Mouse (Mus musculus) neural tube, embryonic 14.5 days (tissue): ENCODE results near the gene Pigf. TPM values are rescaled to one million over a fixed set of nuclear protein-coding genes. Genes with fewer than 3 reads are reported as not detected.
A peak's percentile ranks its signal among the peaks of the same experiment; 100 is the strongest.

ENCODE experiments used
- ATAC-seq: fragments of 200-750 bp; cut with Nextera tagmentation; 2 replicates; pipeline ENCODE4 v1.8.0; 2017; ENCODE audit warnings: low read depth, mild to moderate bottlenecking, moderate TSS enrichment, moderate library complexity
- H3K27ac ChIP-seq: fragments of 300-500 bp; sonication (generic); 2 replicates; pipeline ENCODE4 v1.5.1; 2014; ENCODE audit warnings: low read depth, mild to moderate bottlenecking, control low read depth, low read length, moderate library complexity, mixed read lengths
- H3K27me3 ChIP-seq: fragments of 300-500 bp; sonication (generic); 2 replicates; pipeline ENCODE4 v1.6.1; 2014; ENCODE audit warnings: low read length; ENCODE audit not compliant: control insufficient read depth, insufficient read depth
- H3K36me3 ChIP-seq: fragments of 300-500 bp; sonication (generic); 2 replicates; pipeline ENCODE4 v1.6.1; 2014; ENCODE audit warnings: low read length, mixed read lengths; ENCODE audit not compliant: control insufficient read depth, insufficient read depth
- H3K4me1 ChIP-seq: fragments of 300-500 bp; sonication (generic); 2 replicates; pipeline ENCODE4 v1.6.1; 2014; ENCODE audit warnings: low read length; ENCODE audit not compliant: control insufficient read depth, insufficient read depth
- H3K4me2 ChIP-seq: fragments of 300-500 bp; sonication (generic); 2 replicates; pipeline ENCODE4 v1.6.1; 2014; ENCODE audit warnings: mild to moderate bottlenecking, low read depth, low read length, control low read depth
- H3K4me3 ChIP-seq: fragments of 300-500 bp; sonication (generic); 2 replicates; pipeline ENCODE4 v1.5.1; 2014; ENCODE audit warnings: low read depth, low read length, control low read depth, mixed read lengths
- H3K9ac ChIP-seq: fragments of 300-500 bp; sonication (generic); replicated peaks from 2 replicates; pipeline ENCODE4 v1.6.1; 2014; ENCODE audit warnings: low read depth, mild to moderate bottlenecking, control low read depth, low read length, mixed read lengths
- H3K9me3 ChIP-seq: fragments of 300-500 bp; sonication (generic); 2 replicates; pipeline ENCODE4 v1.6.1; 2016; ENCODE audit warnings: low read length; ENCODE audit not compliant: control insufficient read depth
- WGBS: fragments of 180-500 bp; shearing (Covaris S2); extraction: QIAGEN DNeasy Blood & Tissue Kit; methylation state at CpG from one replicate; pipeline ENCODE4 v1.1.7; 2014; 5-methylcytosine and 5-hydroxymethylcytosine counted together
- polyA plus RNA-seq: library from polyadenylated mRNA; unstranded; fragments of >200 nt; fragmentation: Nextera tagmentation; extraction: Ambion mirVana; gene quantifications from 2 replicates; pipeline ENCODE4 v1.2.1, GENCODE M21; 2014

Pigf gene
- polyA plus RNA-seq, 1 experiment from 2014 or later, result 38.7 TPM

DNA sequence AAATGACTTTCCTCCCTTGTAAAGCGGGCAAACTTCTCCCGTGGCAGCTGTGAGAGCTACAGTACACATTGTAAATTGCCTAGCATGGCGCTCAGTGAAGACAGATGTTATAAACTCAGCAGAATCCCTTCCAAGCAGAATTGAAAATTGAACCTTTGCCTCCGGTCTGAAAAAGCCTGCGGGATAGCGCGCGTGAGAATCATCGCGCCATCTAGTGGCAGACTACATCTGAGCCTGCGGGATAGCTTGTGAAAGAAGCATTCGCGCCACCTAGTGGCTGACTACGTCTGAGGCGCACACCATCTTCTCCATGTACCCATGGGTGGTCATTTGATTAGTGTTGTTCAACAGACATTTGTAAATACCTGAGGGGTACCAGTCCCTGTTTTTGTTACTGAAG, 19.2 kb upstream of the Pigf start:
- Histone ChIP-seq H3K9me3 (no peaks in the 10 kb centered on the region), H3K27me3 (no peaks in the 10 kb centered on the region), H3K27ac (no peak overlapping the region), H3K36me3 (no peaks in the 10 kb centered on the region), H3K9ac (no peak overlapping the region), H3K4me3 (no peak overlapping the region), H3K4me2 (no peak overlapping the region), H3K4me1 (no peaks in the 10 kb centered on the region)
- ATAC-seq, result peak; percentile 89
- WGBS, result 2% methylated on average over 15 of the region's 15 CpGs

DNA sequence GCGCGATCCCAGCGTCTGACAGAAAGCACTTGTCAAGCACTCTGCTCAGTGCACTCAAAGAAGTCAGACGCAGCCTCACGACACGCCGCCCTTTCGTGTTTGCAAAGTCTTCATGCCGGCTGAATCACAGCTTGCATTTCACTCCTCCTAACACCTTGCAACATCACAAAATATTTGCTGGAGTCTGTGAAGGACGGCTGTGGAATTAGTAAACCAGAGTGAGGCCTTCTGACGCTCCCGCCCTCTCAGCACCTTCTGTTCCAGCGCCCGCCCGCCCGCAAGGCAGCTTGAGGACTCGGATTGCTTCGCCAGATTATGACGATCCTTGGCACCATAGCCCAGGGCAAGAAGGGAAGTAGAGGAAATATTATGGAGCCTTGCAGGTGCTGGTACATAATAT, 16.5 kb upstream of the Pigf start:
- H3K9me3 ChIP-seq, result no peaks in the 10 kb centered on the region
- H3K36me3 ChIP-seq, result no peaks in the 10 kb centered on the region; the same call in none of the 2 replicates
- no peaks in the 10 kb centered on the region for H3K27me3 ChIP-seq
- no peak for ATAC-seq
- WGBS, result 73% methylated on average over 19 of the region's 19 CpGs
- H3K4me1 ChIP-seq, result no peaks in the 10 kb centered on the region
- H3K27ac ChIP-seq, result no peak overlapping the region
- no peak overlapping the region for H3K9ac ChIP-seq
- H3K4me3 ChIP-seq, result no peak overlapping the region
- no peak overlapping the region for H3K4me2 ChIP-seq

DNA sequence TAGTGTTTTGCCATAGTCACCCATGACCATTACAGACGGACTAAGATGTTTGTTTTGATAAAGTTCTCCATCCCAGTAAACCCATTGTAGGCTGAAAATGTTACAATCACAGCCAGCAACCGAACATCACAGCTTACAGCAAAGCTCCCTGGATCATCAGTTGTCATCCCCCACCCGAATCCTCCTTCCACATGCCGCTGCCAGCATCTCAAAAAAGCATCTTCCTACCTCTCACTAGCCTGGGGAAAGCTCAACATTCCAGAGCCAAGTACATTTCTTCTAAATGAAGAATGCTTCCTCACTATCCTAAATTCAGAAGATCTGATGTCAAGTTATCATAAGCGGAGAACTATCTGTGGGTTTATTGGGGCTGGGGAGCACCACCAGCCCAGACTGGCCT, 13.3 kb upstream of the Pigf start:
- H3K4me2 ChIP-seq, result no peak overlapping the region
- WGBS, result 88% methylated on average over 5 of the region's 5 CpGs
- H3K9ac ChIP-seq, result no peak overlapping the region
- H3K4me3 ChIP-seq, result no peak overlapping the region
- peaks cover 7% of the 10 kb centered on the region for H3K36me3 ChIP-seq
- no peaks in the 10 kb centered on the region for H3K4me1 ChIP-seq
- H3K9me3 ChIP-seq, result no peaks in the 10 kb centered on the region
- H3K27me3 ChIP-seq, result no peaks in the 10 kb centered on the region
- H3K27ac ChIP-seq, result no peak overlapping the region
- ATAC-seq, result no peak

DNA sequence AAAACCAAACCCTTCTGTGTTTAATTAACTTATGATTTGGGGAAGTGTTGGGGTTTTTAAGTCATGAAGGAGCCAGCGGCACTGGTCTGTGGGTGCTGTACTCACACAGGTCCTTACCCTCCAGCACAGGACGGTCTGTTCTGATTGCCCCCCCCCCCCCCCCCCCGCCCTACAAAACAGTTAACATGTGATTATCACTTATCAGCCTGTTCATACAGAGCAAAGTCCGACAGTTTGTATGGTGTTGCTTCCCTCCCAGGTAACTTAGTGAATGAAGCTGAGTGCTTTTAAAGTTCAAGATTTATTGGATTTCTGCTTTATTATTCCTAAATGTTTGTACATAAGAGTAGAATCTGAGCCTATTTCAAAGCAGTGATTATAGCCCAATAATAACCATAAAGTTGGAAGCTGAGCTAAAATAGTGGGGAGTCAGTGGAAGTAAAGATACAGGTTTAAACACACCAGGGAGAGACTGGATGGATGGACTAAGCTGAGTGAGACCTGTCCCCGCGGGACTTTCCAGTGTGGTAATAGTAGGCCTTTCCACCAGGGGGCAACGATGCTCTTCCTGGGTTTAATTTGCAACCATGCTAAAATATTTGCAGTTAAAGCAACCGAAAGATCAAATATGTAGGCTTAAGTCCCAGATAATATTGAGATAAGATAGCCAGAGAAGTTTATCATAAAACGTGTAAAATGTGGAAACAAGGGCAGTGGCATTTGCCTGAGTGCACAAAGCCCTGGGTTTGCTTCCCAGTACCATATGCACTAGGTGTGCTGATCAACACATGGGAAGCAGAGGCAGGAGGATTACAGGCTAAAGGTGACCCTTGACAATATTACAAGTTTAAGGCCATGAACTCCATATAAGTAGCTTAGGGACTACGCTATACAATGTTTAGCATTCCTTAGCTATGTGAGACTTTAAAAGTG, 11.2 kb upstream of the Pigf start:
- Histone ChIP-seq H3K9ac (no peak overlapping the region), H3K4me1 (no peaks in the 10 kb centered on the region), H3K27me3 (no peaks in the 10 kb centered on the region), H3K27ac (no peak overlapping the region), H3K4me3 (no peak overlapping the region), H3K4me2 (no peak overlapping the region), H3K36me3 (peaks cover 10% of the 10 kb centered on the region), H3K9me3 (no peaks in the 10 kb centered on the region)
- WGBS, result 68% methylated on average over 10 of the region's 10 CpGs
- ATAC-seq, result no peak

DNA sequence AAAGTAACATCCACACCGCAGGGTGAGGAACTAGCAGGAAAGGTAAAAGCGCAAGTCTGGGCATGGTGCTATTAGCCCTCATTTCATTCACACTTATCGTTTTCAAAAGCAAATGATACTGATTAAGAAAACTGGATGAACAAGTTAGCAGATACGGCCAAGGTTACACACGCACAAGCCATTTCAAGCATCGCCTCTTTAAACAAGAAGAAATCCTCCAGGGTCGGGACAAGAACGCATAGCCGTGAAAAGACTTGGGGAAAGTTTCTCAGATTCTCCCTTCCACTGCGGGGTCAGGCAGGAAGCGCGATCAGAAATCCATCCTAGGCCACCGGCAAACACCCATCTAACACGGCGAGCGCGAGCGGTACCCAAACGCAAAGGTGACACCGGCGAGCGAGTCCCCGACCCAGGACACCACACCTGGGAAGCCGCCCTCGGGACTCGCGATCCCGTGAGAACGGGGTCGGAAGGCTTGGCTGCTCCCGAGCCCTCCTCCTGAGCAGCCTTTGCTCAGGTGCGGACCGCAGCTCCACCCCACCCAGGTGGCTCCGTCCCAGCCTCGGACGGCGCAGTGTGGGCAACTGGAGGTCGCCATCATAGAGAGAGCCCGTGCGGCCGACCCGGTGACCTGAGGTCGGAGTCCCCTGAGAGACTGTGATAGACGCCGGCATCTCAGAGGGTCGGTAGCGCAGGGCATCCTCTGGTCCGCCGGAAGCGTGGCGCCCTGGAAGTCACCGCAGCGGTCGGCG, 539 bp downstream of the Pigf start:
- H3K36me3 ChIP-seq, result 0 out of 2 replicates have a peak, but pooled peaks cover 3% of the 10 kb centered on the region
- H3K4me3 ChIP-seq, result peak overlapping the region; percentile 91
- WGBS, result 1% methylated on average over 55 of the region's 55 CpGs
- H3K27me3 ChIP-seq, result no peaks in the 10 kb centered on the region
- H3K4me1 ChIP-seq, result peaks cover 8% of the 10 kb centered on the region
- H3K4me2 ChIP-seq, result peak overlapping the region; percentile 97
- ATAC-seq, result peak; percentile 79; the same call in 1 of the 2 replicates
- H3K27ac ChIP-seq, result no peak overlapping the region
- H3K9me3 ChIP-seq, result no peaks in the 10 kb centered on the region
- peak overlapping the region; percentile 67 for H3K9ac ChIP-seq

DNA sequence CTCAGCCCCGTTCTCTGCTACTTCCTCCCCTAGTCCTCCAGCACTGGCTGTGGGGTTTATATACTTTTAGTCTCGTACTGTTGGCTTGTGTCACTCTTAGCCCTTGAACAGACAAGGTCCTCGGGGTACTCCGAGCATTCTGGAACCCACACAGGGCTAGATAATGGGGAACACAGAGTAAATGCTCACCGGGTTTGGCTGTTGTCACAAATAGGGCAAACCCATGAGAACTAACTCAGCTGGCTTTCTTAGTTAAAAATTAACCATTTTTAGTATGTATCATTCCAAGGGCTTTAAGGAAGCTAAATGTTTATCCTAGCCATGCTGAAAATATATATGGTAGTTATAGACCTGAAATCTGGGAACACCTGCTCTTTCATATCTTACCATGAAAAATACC, 5.5 kb downstream of the Pigf start:
- Histone ChIP-seq H3K4me1 (peaks cover 6% of the 10 kb centered on the region), H3K27ac (no peak overlapping the region), H3K9ac (no peak overlapping the region), H3K4me3 (no peak overlapping the region), H3K9me3 (no peaks in the 10 kb centered on the region), H3K36me3 (0 out of 2 replicates have a peak, but pooled peaks cover 3% of the 10 kb centered on the region), H3K27me3 (no peaks in the 10 kb centered on the region), H3K4me2 (no peak overlapping the region)
- 87% methylated on average over 5 of the region's 5 CpGs for WGBS
- ATAC-seq, result no peak

DNA sequence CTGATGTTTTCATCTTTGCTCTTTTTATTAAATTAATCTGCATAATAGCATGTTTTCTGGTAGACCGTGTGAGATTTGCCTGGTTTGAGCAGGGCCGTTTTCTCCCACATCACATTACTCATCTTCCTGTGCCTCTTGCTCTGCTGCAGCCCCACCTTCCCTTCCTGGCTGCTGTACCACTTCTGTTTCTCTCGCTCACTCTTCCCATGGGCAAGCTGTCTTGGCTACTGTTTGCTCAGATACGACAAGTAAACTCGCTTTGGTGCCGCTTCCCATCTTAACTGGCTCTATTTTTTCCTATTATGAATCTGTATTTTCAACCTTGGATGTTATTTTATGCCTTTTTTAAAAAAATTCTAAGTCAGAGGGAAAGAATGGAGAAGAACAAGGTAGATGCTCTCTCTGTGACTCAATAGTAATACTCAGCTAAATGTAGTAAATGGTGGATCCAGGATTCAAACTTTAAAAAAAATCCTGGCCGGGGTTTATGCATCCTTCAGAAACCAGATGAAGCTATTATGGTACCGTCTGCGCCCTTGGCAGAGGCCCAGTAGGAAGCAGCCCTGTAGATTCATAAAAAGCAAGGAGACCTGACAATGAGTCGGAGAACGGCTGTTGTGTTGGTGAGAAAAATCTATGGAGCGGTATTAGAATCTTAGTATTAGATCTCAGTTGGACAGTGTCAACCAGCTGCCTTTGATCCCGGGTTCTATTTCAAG, 13.7 kb downstream of the Pigf start:
- Histone ChIP-seq H3K36me3 (no peaks in the 10 kb centered on the region), H3K4me2 (no peak overlapping the region), H3K27me3 (no peaks in the 10 kb centered on the region), H3K9ac (no peak overlapping the region), H3K9me3 (no peaks in the 10 kb centered on the region), H3K4me1 (no peaks in the 10 kb centered on the region), H3K4me3 (no peak overlapping the region), H3K27ac (0 out of 2 replicates have a peak overlapping the region, but pooled peaks have one; percentile 16)
- WGBS, result 75% methylated on average over 13 of the region's 13 CpGs
- ATAC-seq, result no peak

DNA sequence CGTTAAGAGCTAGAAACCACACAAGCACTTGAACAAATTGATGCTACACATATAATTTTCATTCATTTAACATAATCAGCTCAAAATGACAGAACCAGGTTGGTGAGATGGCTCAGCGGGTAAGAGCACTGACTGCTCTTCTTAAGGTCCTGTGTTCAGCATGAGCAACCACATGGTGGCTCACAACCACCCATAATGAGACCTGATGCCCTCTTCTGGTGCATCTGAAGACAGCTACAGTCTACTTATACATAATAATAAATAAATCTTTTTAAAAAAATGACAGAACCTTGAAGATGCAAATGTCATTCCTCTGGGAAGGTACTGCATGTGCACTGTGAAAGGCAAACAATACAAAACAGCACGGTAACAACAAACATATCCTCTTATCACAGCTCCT, 16.3 kb downstream of the Pigf start:
- no peak for ATAC-seq

More for the DNA sequence above, 16.3 kb downstream of the Pigf start:
- Histone ChIP-seq H3K4me2 (no peak overlapping the region), H3K27me3 (no peaks in the 10 kb centered on the region), H3K4me1 (no peaks in the 10 kb centered on the region), H3K9ac (no peak overlapping the region), H3K36me3 (no peaks in the 10 kb centered on the region), H3K4me3 (no peak overlapping the region), H3K27ac (no peak overlapping the region), H3K9me3 (no peaks in the 10 kb centered on the region)
- WGBS, result 96% methylated on average over 3 of the region's 3 CpGs
